Mouse (Mus musculus) stomach, embryonic 16.5 days (tissue): Measurements from ENCODE around the gene Gale. TPM values are rescaled to one million over a fixed set of nuclear protein-coding genes. Genes with fewer than 3 reads are reported as not detected.

Experiments used
- ATAC-seq: fragments of 200-750 bp; cut with Nextera tagmentation; 2 replicates; pipeline ENCODE4 v1.8.0; 2017; ENCODE audit warnings: moderate number of reproducible peaks, moderate TSS enrichment; ENCODE audit not compliant: insufficient read depth, low FRiP score
- H3K27ac ChIP-seq: fragments of 300-500 bp; sonication (generic); 2 replicates; pipeline ENCODE4 v1.5.1; 2014; ENCODE audit warnings: low read length
- H3K27me3 ChIP-seq: fragments of 300-500 bp; sonication (generic); 2 replicates; pipeline ENCODE4 v1.6.1; 2014; ENCODE audit warnings: low read length, control low read depth, mixed read lengths; ENCODE audit not compliant: control insufficient read depth, insufficient read depth
- H3K36me3 ChIP-seq: fragments of 300-500 bp; sonication (generic); 2 replicates; pipeline ENCODE4 v1.6.1; 2014; ENCODE audit warnings: low read length; ENCODE audit not compliant: control insufficient read depth, insufficient read depth
- H3K4me1 ChIP-seq: fragments of 300-500 bp; sonication (generic); 2 replicates; pipeline ENCODE4 v1.6.1; 2014; ENCODE audit warnings: low read length, control low read depth, mixed read lengths; ENCODE audit not compliant: control insufficient read depth, insufficient read depth
- H3K4me2 ChIP-seq: fragments of 300-500 bp; sonication (generic); 2 replicates; pipeline ENCODE4 v1.6.1; 2014; ENCODE audit warnings: low read depth, low read length, mixed read lengths
- H3K4me3 ChIP-seq: fragments of 300-500 bp; sonication (generic); replicated peaks from 2 replicates; pipeline ENCODE4 v1.5.1; 2014; ENCODE audit warnings: mild to moderate bottlenecking, low read length
- H3K9ac ChIP-seq: fragments of 300-500 bp; sonication (generic); 2 replicates; pipeline ENCODE4 v1.6.1; 2014; ENCODE audit warnings: low read length
- H3K9me3 ChIP-seq: fragments of 300-500 bp; sonication (generic); replicated peaks from 2 replicates; pipeline ENCODE4 v1.6.1; 2016; ENCODE audit warnings: low read length, control low read depth; ENCODE audit not compliant: control insufficient read depth
- WGBS: fragments of 180-500 bp; shearing (Covaris S2); extraction: QIAGEN DNeasy Blood & Tissue Kit; methylation state at CpG from one replicate; pipeline ENCODE4 v1.1.7; 2014; 5-methylcytosine and 5-hydroxymethylcytosine counted together
- polyA plus RNA-seq: library from polyadenylated mRNA; unstranded; fragments of >200 nt; fragmentation: Nextera tagmentation; extraction: Ambion mirVana; gene quantifications from 2 replicates; pipeline ENCODE4 v1.2.1, GENCODE M21; 2015

Gale gene
- polyA plus RNA-seq, 1 experiment from 2014 or later: 109 TPM

DNA sequence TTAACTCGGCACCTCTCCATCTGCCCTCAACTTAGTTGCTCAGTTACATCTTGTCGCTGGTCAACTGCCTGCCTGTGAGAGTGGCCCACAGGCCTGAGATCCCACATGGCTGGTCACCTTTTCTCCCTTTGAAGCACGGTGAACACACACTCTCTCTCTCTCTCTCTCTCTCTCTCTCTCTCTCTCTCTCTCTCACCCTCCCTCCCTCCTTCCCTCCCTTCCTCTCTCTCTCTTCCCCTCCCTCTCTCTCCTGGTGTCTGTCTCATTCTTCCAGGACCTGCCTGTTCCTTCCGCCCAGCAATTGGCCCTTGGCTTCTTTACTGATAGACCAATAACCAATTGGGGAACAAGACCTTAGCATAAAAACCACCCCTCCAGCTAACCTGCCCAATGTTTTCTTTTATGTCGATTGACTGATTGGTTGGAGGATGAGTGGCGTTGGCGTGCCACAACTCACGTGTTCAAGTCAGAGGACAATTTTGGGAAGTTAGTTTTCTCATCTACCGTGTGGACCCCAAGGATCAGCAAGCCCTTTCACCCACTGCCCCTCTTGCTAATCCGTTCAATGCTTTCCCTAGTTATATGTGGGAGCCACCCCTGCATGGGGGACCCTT lies 37.2 kb upstream of the Gale start:
- 84% methylated on average over 10 of the region's 10 CpGs for WGBS
- Histone ChIP-seq H3K4me3 (no peak overlapping the region), H3K9ac (no peak overlapping the region), H3K9me3 (no peaks in the 10 kb centered on the region), H3K4me1 (peaks cover 6% of the 10 kb centered on the region), H3K4me2 (no peak overlapping the region), H3K36me3 (peaks cover 3% of the 10 kb centered on the region; the same call in 1 of the 2 replicates), H3K27me3 (no peaks in the 10 kb centered on the region), H3K27ac (no peak overlapping the region)
- ATAC-seq: no peak

DNA sequence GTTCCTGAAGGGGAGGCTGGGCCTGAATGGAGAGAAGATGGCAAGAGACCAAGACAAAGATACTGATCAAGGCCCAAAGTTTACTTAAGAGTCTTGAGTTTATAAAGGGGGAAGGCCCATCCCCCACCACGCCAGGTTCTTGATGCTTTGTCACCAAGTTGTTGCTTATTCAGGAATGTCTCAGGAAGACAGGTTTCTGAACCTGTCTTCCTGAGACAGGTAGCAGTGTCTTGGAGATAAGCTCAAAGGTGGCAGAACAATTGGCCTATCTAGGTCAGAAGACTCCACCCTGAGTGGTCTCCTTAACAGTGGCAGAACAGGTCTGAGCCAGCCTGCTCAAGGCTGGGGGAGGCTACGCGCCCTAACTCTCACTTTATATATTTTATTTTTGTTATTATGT lies 36.7 kb upstream of the Gale start:
- Histone ChIP-seq H3K4me2 (no peak overlapping the region), H3K9ac (no peak overlapping the region), H3K4me1 (peaks cover 2% of the 10 kb centered on the region), H3K4me3 (no peak overlapping the region), H3K9me3 (no peaks in the 10 kb centered on the region), H3K27me3 (no peaks in the 10 kb centered on the region), H3K36me3 (peaks cover 3% of the 10 kb centered on the region; the same call in 1 of the 2 replicates), H3K27ac (no peak overlapping the region)
- 78% methylated on average over 3 of the region's 3 CpGs for WGBS
- no peak for ATAC-seq

DNA sequence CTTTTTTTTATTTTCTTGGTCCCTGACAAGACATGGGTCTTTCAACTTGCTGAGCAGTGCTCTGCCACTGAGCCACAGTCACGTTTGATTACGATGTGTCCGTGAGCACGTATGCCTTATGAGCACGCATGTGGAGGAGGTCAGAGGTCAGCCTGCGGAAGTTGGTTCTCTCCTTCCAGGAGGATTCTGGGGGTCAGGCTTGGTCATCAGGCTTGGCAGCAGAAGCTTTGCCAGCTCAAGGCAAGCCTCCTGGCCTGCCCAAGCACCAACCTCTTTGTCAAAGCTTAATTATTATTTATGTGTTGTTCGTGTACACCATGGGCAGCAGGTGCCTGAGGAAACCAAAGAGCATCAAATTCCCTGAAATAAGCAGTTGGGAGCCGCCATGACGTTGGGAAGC lies 35.2 kb upstream of the Gale start:
- Histone ChIP-seq H3K9me3 (no peaks in the 10 kb centered on the region), H3K4me3 (no peak overlapping the region), H3K4me1 (no peaks in the 10 kb centered on the region), H3K27ac (no peak overlapping the region), H3K36me3 (no peaks in the 10 kb centered on the region), H3K27me3 (no peaks in the 10 kb centered on the region), H3K4me2 (no peak overlapping the region), H3K9ac (no peak overlapping the region)
- no peak for ATAC-seq
- WGBS: 85% methylated on average over 9 of the region's 9 CpGs

DNA sequence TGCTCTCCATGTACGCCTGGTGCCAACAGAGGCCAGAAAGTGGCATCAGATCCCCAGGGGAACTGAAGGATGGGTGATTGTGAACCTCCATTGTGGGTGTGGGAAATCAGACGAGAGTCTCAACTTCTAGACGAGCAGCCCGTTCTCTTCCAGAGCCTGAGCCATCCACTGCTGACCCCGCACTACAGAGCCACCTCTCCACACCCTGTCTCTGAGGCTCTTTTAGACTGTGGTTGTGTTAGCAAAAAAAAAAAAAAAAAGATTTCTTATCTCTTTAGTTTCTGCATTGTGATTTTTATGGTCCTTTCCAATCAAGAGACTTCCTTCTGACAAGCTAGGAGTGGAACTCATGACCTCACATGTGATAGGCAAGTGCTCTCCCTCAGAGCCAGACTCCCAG lies 34.1 kb upstream of the Gale start:
- H3K36me3 ChIP-seq: no peaks in the 10 kb centered on the region
- no peak overlapping the region for H3K27ac ChIP-seq
- 76% methylated on average over 5 of the region's 5 CpGs for WGBS
- H3K27me3 ChIP-seq: no peaks in the 10 kb centered on the region
- H3K9me3 ChIP-seq: no peaks in the 10 kb centered on the region
- no peak overlapping the region for H3K9ac ChIP-seq
- no peak overlapping the region for H3K4me2 ChIP-seq
- no peak overlapping the region for H3K4me3 ChIP-seq
- no peaks in the 10 kb centered on the region for H3K4me1 ChIP-seq
- no peak for ATAC-seq

DNA sequence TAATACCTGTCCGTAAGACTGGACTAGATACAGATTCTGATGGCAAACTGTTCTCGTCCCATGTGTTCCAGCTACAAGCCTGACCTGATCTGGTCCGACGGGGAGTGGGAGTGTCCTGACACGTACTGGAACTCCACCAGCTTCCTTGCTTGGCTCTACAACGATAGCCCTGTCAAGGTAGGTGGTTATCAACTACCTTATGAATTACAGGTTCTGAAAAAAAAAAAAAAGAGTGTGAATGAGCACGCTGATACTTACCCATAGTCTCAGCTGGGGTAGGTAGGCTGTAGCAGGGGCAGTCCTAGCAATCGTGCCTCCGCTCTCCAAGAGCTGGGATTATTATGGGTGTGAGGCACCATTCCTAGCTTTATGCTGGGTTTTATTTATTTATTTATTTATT lies 33.7 kb upstream of the Gale start:
- Histone ChIP-seq H3K27ac (no peak overlapping the region), H3K4me2 (no peak overlapping the region), H3K36me3 (no peaks in the 10 kb centered on the region), H3K9ac (no peak overlapping the region), H3K4me3 (no peak overlapping the region), H3K9me3 (no peaks in the 10 kb centered on the region), H3K27me3 (no peaks in the 10 kb centered on the region), H3K4me1 (no peaks in the 10 kb centered on the region)
- 0 out of 2 replicates have a peak, but pooled peaks have one; percentile 31 for ATAC-seq
- 76% methylated on average over 9 of the region's 9 CpGs for WGBS

DNA sequence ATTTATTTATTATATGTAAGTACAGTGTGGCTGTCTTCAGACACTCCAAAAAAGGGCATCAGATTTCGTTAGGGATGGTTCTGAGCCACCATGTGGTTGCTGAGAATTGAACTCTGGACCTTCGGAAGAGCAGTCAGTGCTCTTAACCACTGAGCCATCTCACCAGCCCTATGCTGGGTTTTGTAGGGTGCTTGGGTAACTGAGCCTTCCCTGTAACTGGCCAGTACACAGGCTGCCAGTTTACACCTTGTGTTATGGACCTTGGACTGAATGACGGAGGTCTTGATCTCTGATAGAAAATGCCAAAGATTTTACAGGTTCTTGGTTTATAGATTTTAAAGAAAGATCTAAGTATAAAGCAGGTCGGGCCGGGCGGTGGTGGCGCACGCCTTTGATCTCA lies 33.3 kb upstream of the Gale start:
- Histone ChIP-seq H3K27me3 (no peaks in the 10 kb centered on the region), H3K4me2 (no peak overlapping the region), H3K9me3 (no peaks in the 10 kb centered on the region), H3K4me1 (no peaks in the 10 kb centered on the region), H3K36me3 (no peaks in the 10 kb centered on the region; the same call in 1 of the 2 replicates), H3K27ac (no peak overlapping the region), H3K4me3 (no peak overlapping the region), H3K9ac (no peak overlapping the region)
- no peak for ATAC-seq
- WGBS: 90% methylated on average over 8 of the region's 8 CpGs

DNA sequence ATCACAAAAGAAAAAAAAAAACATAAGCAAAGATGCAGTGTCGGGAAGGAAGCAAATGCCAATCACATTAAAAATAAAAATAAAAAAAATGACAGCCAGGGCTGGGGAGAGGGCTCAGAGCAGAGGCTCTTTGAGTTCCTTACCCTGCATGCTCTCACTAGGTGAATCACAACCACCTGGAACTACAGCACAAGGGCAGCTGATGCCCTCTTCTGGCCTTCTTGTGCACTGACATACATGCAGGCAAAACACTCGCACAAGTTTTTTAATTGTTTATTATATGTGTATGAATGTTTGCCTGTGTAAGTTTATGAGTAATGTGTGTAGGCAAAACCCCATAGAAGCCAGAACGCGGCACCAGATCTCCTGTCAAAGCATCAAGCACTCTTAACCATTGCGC lies 31.7 kb upstream of the Gale start:
- Histone ChIP-seq H3K27me3 (no peaks in the 10 kb centered on the region), H3K36me3 (peaks cover 5% of the 10 kb centered on the region; the same call in 1 of the 2 replicates), H3K4me1 (peaks cover 2% of the 10 kb centered on the region; the same call in 1 of the 2 replicates), H3K9ac (no peak overlapping the region), H3K4me2 (no peak overlapping the region), H3K4me3 (no peak overlapping the region), H3K9me3 (no peaks in the 10 kb centered on the region), H3K27ac (no peak overlapping the region)
- 65% methylated on average over 5 of the region's 5 CpGs for WGBS
- no peak for ATAC-seq

DNA sequence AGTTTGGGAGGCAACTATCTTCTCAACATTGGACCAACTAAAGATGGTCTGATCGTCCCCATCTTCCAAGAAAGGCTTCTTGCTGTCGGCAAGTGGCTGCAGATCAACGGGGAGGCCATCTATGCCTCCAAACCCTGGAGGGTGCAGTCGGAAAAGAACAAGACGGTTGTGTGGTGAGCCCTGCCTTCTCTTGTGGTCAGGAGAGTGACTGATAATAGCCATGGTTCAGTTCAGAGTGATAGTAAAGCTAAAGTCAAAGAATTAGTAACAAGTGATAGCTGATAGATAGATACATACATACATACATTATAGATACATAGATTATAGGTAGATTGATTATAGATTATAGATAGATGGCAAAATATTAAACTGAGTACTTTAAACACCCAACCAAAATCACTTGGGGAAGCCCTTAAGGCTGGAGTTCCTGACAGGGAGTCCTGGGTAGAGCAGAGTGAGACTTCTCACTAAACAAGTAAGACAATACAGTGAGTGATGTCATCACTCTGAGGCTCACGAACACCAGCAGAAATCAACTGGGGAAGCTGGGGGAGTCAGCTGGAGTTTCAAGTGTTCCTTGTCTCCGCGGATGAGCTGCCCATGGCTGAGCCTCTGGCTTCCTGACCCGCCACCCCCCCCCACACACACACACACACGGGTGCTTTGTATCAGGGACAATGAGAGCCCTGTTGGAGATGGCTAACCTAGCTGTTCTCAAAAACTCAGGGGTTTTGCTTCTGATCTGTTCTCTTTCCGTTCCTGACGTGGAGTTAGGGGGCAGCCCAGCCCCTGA lies 28.6 kb upstream of the Gale start:
- no peak for ATAC-seq
- H3K27ac ChIP-seq: no peak overlapping the region
- peaks cover 2% of the 10 kb centered on the region; the same call in 1 of the 2 replicates for H3K4me1 ChIP-seq
- no peak overlapping the region for H3K9ac ChIP-seq
- WGBS: 65% methylated on average over 12 of the region's 12 CpGs
- H3K36me3 ChIP-seq: peaks cover 5% of the 10 kb centered on the region; the same call in 1 of the 2 replicates
- no peak overlapping the region for H3K4me3 ChIP-seq
- no peaks in the 10 kb centered on the region for H3K9me3 ChIP-seq
- no peaks in the 10 kb centered on the region for H3K27me3 ChIP-seq
- no peak overlapping the region for H3K4me2 ChIP-seq

DNA sequence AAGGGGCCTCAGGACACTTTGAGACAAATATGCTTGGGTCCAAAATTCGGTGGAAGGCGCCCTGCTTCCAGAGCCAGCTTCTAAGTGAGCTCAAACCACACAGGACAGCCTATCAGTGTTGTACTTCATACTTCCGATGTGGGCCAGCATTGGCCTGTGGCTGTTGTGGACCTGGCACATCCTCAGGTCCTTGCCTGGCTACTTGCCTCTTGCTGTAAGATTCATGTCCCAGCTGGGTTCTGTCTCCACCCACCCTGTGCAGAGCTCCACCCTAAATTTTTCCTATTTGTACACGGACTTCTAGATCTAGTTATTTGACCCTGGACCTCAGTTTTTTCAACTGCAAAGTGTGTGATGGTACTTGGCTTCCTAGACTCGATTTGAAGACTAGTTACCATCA lies 28.0 kb upstream of the Gale start:
- Histone ChIP-seq H3K27ac (no peak overlapping the region), H3K4me3 (no peak overlapping the region), H3K36me3 (peaks cover 5% of the 10 kb centered on the region; the same call in 1 of the 2 replicates), H3K27me3 (no peaks in the 10 kb centered on the region), H3K4me2 (no peak overlapping the region), H3K9ac (no peak overlapping the region), H3K4me1 (peaks cover 2% of the 10 kb centered on the region; the same call in 1 of the 2 replicates), H3K9me3 (no peaks in the 10 kb centered on the region)
- ATAC-seq: no peak
- WGBS: 69% methylated on average over 5 of the region's 5 CpGs
